Mouse (Mus musculus) ES-Bruce4 (cell line): ENCODE results near the gene Edil3.

Source experiments
- CTCF ChIP-seq: IDR thresholded peaks from one replicate; pipeline ENCODE4 v1.8.1; 2011; ENCODE audit warnings: low read depth, low read length
- POLR2A ChIP-seq: IDR thresholded peaks from one replicate; pipeline ENCODE4 v1.8.1; 2011; ENCODE audit warnings: low read length; ENCODE audit not compliant: insufficient read depth

DNA sequence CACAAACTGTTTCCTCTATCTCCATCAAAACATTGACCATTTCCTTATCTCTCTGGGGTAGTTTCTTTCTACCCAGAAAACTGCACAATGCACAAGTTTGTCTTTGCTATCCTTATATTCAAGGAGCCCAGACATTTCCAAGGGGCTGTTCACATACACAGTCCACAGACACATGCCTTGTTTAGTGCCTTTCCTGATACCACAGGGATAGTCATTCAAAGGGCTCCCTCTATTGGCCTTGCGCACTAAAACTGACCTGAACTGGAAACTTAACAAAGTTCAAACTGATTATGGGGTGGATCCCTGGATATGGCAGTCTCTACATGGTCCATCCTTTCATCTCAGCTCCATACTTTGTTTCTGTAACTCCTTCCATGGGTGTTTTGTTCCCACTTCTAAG, 513.2 kb downstream of the Edil3 start:
- TF ChIP-seq CTCF (no peak), POLR2A (no peak)
